Mouse (Mus musculus) E14TG2a.4 (cell line): Measurements from ENCODE around the gene Dgkg.

Experiments used
- CTCF ChIP-seq: conservative IDR thresholded peaks from 2 replicates; pipeline ENCODE4 v1.5.1; 2014; ENCODE audit warnings: low read length
- POU5F1 ChIP-seq: IDR thresholded peaks from 2 replicates; pipeline ENCODE4 v1.6.1; 2014; ENCODE audit warnings: low read length, borderline replicate concordance

GRCm38 (mm10) chr16:22438441-22439373 is 218.3 kb downstream of the Dgkg start:
- TF ChIP-seq CTCF (no peak), POU5F1 (no peak)
